Mouse (Mus musculus) embryonic facial prominence, embryonic 12.5 days (tissue): ENCODE measurements at regions not wholly inside any gene's neighbourhood (a gene's known extent, or its start where the extent isn't known, plus 50 kb on each side); places are given as distances from the start of the nearest gene placed in this dataset.

ENCODE experiments used
- ATAC-seq: fragments of 200-750 bp; cut with Nextera tagmentation; 2 replicates; pipeline ENCODE4 v1.8.0; 2017; ENCODE audit not compliant: insufficient number of reproducible peaks, insufficient read depth, low FRiP score, low TSS enrichment
- H3K27ac ChIP-seq: fragments of 300-500 bp; sonication (generic); 2 replicates; pipeline ENCODE4 v1.5.1; 2016; ENCODE audit warnings: mild to moderate bottlenecking
- H3K27me3 ChIP-seq: fragments of 300-500 bp; sonication (generic); 2 replicates; pipeline ENCODE4 v1.6.1; 2016; ENCODE audit warnings: mild to moderate bottlenecking, moderate library complexity
- H3K36me3 ChIP-seq: fragments of 300-500 bp; sonication (generic); 2 replicates; pipeline ENCODE4 v1.6.1; 2016; ENCODE audit warnings: mild to moderate bottlenecking
- H3K4me1 ChIP-seq: fragments of 300-500 bp; sonication (generic); 2 replicates; pipeline ENCODE4 v1.6.1; 2016
- H3K4me2 ChIP-seq: fragments of 300-500 bp; sonication (generic); replicated peaks from 2 replicates; pipeline ENCODE4 v1.6.1; 2016; ENCODE audit warnings: mild to moderate bottlenecking, moderate library complexity
- H3K4me3 ChIP-seq: fragments of 300-500 bp; sonication (generic); 2 replicates; pipeline ENCODE4 v1.5.1; 2016; ENCODE audit warnings: mild to moderate bottlenecking
- H3K9ac ChIP-seq: fragments of 300-500 bp; sonication (generic); 2 replicates; pipeline ENCODE4 v1.6.1; 2016; ENCODE audit warnings: mild to moderate bottlenecking, moderate library complexity
- H3K9me3 ChIP-seq: fragments of 300-500 bp; sonication (generic); 2 replicates; pipeline ENCODE4 v1.6.1; 2016; ENCODE audit warnings: mild to moderate bottlenecking, moderate library complexity
- WGBS: fragments of 180-500 bp; shearing (Covaris S2); methylation state at CpG from one replicate; pipeline ENCODE4 v1.1.7; 2016; 5-methylcytosine and 5-hydroxymethylcytosine counted together

GRCm38 (mm10) chr4:105569671-105570070, 220.0 kb upstream of the Gm12728 start:
- Histone ChIP-seq H3K4me2 (no peak overlapping the region), H3K27ac (no peak overlapping the region), H3K27me3 (no peaks in the 10 kb centered on the region), H3K36me3 (no peaks in the 10 kb centered on the region), H3K4me3 (no peak overlapping the region), H3K9ac (no peak overlapping the region), H3K9me3 (no peaks in the 10 kb centered on the region), H3K4me1 (no peaks in the 10 kb centered on the region)
- ATAC-seq, result no peak
- 90% methylated on average over 1 of the region's 1 CpGs for WGBS

DNA sequence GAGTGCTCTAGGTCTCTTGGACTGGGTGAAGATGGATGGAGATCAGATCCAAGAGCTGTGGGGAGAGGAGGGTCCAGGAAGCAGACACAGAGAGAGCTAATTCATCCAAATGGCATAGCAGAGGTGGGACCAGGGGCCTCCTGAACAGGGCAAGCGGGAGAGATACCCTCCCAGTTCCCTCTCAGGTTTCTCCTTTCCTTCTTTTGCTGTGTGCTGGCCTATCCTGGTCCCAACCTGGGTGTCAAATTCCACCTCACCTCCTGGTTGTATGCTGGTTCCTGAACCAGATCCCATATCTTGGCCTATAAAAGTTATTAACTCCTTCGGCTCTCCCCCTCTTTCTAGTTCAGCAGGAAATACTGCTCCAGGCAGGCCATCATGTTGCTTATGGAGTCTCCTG, 214.1 kb upstream of the Gm12728 start:
- WGBS, result 67% methylated on average over 2 of the region's 2 CpGs
- no peaks in the 10 kb centered on the region for H3K9me3 ChIP-seq
- no peak overlapping the region for H3K27ac ChIP-seq
- no peak overlapping the region for H3K4me3 ChIP-seq
- no peaks in the 10 kb centered on the region for H3K36me3 ChIP-seq
- no peaks in the 10 kb centered on the region for H3K4me1 ChIP-seq
- no peaks in the 10 kb centered on the region for H3K27me3 ChIP-seq
- H3K4me2 ChIP-seq, result no peak overlapping the region
- ATAC-seq, result no peak
- H3K9ac ChIP-seq, result no peak overlapping the region

- H3K36me3 ChIP-seq, result no peaks in the 10 kb centered on the region
- 56% methylated on average over 7 of the region's 7 CpGs for WGBS
- H3K4me1 ChIP-seq, result peaks cover 6% of the 10 kb centered on the region; the same call in 1 of the 2 replicates
- no peak overlapping the region for H3K27ac ChIP-seq
- no peak overlapping the region for H3K4me3 ChIP-seq
- H3K9me3 ChIP-seq, result no peaks in the 10 kb centered on the region
- no peak overlapping the region for H3K4me2 ChIP-seq
- no peaks in the 10 kb centered on the region for H3K27me3 ChIP-seq
- H3K9ac ChIP-seq, result no peak overlapping the region
- no peak for ATAC-seq
Measured at GRCm38 (mm10) chr4:105580987-105581386, 208.7 kb upstream of the Gm12728 start.

DNA sequence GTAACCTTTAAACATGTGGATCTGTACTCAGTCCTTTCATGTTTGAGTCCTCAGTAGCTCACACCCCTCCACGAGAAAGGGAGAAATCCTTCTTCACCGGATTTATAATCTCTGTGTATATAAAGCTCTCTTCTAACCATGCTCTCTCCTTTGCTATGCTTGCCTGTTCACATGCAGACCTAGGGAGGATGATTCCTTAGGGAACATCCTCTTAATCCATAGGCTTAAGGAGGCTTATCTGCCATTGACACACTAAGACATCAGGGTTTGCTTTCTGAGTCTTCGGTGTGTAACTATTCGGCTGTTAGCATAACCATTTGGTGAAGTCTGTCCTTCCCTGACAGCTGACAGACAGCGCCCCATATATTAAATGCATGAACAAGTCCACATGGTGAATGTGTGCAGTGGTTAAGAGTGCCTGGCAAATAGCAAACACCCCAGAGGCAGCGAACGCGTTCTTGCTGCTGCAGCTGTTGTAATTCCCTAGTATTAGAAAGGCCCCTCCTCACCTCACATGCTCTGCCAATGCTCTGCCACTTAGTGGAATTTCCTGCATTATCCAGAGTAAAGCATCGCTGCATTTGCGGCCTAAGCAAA, 205.2 kb upstream of the Gm12728 start:
- no peak overlapping the region for H3K4me3 ChIP-seq
- H3K9me3 ChIP-seq, result no peaks in the 10 kb centered on the region
- H3K4me2 ChIP-seq, result no peak overlapping the region
- peaks cover 6% of the 10 kb centered on the region; the same call in 1 of the 2 replicates for H3K4me1 ChIP-seq
- ATAC-seq, result no peak
- no peaks in the 10 kb centered on the region for H3K36me3 ChIP-seq
- H3K27me3 ChIP-seq, result no peaks in the 10 kb centered on the region
- H3K27ac ChIP-seq, result no peak overlapping the region
- no peak overlapping the region for H3K9ac ChIP-seq
- WGBS, result 63% methylated on average over 10 of the region's 10 CpGs

DNA sequence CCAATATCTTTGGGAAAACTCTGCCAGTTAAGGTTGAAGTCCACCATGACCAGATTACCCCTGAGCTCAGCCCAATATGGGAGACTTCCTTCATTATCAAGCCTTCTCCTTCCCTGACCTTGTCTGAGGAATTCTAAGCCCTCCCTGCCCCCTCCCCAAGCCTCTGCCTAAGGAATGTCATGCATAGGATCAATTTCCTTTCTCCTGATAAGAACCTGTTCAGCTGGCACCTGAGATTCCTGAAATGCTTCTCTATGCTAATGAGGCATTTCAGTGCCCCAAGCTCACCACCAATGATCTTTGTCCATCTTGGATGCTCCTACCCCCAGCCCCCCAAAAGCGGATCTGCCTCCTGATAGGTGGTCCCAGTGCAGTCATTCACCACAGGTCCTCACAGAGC, 186.0 kb upstream of the Gm12728 start:
- Histone ChIP-seq H3K9me3 (no peaks in the 10 kb centered on the region), H3K27ac (no peak overlapping the region), H3K4me2 (no peak overlapping the region), H3K4me3 (no peak overlapping the region), H3K36me3 (no peaks in the 10 kb centered on the region), H3K4me1 (0 out of 2 replicates have a peak, but pooled peaks cover 5% of the 10 kb centered on the region), H3K9ac (no peak overlapping the region), H3K27me3 (no peaks in the 10 kb centered on the region)
- 62% methylated on average over 1 of the region's 1 CpGs for WGBS
- ATAC-seq, result no peak

DNA sequence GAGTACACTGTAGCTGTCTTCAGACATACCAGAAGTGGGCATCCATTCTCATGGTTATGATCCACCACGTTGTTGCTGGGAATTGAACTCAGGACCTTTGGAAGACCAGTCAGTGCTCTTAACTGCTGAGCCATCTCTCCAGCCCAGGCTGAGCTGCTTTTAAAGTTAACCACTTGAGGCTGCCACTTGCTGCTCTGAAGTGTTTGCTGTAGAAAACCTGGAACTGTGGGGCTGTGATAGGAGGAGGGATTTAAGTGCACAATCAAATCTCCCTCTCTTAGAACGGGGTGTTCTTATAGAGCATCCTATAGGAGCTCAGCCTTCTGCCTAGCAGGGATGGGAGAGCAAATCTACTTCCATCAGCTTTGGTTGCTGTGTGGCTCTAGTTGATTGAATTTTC, 185.1 kb upstream of the Gm12728 start:
- no peak for ATAC-seq

DNA sequence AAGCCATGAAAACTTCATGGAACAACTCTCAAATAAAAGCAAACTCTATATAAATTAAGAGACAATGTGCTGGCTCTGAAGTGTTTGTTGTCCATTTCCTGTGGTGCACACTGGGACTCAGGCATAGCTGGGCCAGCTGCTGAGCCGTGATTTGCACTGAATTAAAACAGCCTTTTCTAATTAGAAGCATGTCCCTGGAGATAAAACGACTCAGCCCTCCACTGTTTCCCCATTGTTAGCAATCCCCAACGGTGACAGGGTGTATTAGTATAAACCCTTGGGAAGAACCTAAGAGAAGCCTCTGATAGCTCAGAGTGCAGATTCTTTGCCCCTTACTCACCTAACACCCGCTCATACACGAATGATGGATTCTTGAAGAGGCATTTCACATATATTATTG, 182.9 kb upstream of the Gm12728 start:
- 18% methylated on average over 5 of the region's 5 CpGs for WGBS
- no peak for ATAC-seq
- H3K36me3 ChIP-seq, result no peaks in the 10 kb centered on the region
- no peaks in the 10 kb centered on the region for H3K27me3 ChIP-seq
- no peaks in the 10 kb centered on the region for H3K9me3 ChIP-seq
- no peak overlapping the region for H3K27ac ChIP-seq
- H3K9ac ChIP-seq, result no peak overlapping the region
- 0 out of 2 replicates have a peak, but pooled peaks cover 5% of the 10 kb centered on the region for H3K4me1 ChIP-seq
- no peak overlapping the region for H3K4me3 ChIP-seq
- no peak overlapping the region for H3K4me2 ChIP-seq

More for the DNA sequence above, 185.1 kb upstream of the Gm12728 start:
- H3K4me2 ChIP-seq, result no peak overlapping the region
- H3K9me3 ChIP-seq, result no peaks in the 10 kb centered on the region
- H3K27me3 ChIP-seq, result no peaks in the 10 kb centered on the region
- no peak overlapping the region for H3K9ac ChIP-seq
- H3K36me3 ChIP-seq, result no peaks in the 10 kb centered on the region
- no peak overlapping the region for H3K4me3 ChIP-seq
- H3K4me1 ChIP-seq, result 0 out of 2 replicates have a peak, but pooled peaks cover 5% of the 10 kb centered on the region
- H3K27ac ChIP-seq, result no peak overlapping the region
- WGBS, result 83% methylated on average over 2 of the region's 2 CpGs

DNA sequence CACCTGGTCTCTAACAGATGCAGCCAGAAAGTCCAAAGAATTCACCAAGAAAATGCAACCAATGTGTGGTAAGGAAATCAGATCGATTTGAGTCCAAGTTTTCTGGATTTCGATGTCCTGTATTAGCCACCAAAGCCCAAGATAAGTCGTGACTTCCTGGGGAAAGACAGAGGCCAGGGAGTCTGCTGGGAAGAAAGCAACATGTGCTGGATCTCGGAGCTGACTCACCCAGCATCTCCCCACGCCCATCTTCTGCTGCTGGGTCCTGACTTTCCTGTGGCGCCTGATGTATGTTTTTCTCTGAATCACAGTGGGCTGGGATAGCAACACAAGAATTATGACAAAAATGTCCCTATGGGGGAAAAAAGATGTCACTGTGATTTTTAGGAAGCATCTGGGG, 178.8 kb upstream of the Gm12728 start:
- no peaks in the 10 kb centered on the region for H3K27me3 ChIP-seq
- no peaks in the 10 kb centered on the region for H3K9me3 ChIP-seq
- H3K4me3 ChIP-seq, result no peak overlapping the region
- no peak overlapping the region for H3K9ac ChIP-seq
- no peaks in the 10 kb centered on the region for H3K36me3 ChIP-seq
- H3K4me2 ChIP-seq, result no peak overlapping the region
- ATAC-seq, result no peak
- WGBS, result 77% methylated on average over 6 of the region's 6 CpGs
- H3K4me1 ChIP-seq, result 0 out of 2 replicates have a peak, but pooled peaks cover 5% of the 10 kb centered on the region
- no peak overlapping the region for H3K27ac ChIP-seq

- Histone ChIP-seq H3K4me2 (no peak overlapping the region), H3K9ac (no peak overlapping the region), H3K4me3 (no peak overlapping the region), H3K36me3 (no peaks in the 10 kb centered on the region), H3K9me3 (no peaks in the 10 kb centered on the region), H3K4me1 (no peaks in the 10 kb centered on the region), H3K27ac (no peak overlapping the region), H3K27me3 (no peaks in the 10 kb centered on the region)
- ATAC-seq, result no peak
- WGBS, result 82% methylated on average over 2 of the region's 2 CpGs
Measured at GRCm38 (mm10) chr4:105614390-105614789, 175.3 kb upstream of the Gm12728 start.

- Histone ChIP-seq H3K4me2 (no peak overlapping the region), H3K36me3 (no peaks in the 10 kb centered on the region), H3K27ac (no peak overlapping the region), H3K9ac (no peak overlapping the region), H3K9me3 (no peaks in the 10 kb centered on the region), H3K4me1 (no peaks in the 10 kb centered on the region), H3K27me3 (no peaks in the 10 kb centered on the region), H3K4me3 (no peak overlapping the region)
- 84% methylated on average over 14 of the region's 14 CpGs for WGBS
- ATAC-seq, result no peak
Measured at GRCm38 (mm10) chr4:105626371-105627320, 163.0 kb upstream of the Gm12728 start.

DNA sequence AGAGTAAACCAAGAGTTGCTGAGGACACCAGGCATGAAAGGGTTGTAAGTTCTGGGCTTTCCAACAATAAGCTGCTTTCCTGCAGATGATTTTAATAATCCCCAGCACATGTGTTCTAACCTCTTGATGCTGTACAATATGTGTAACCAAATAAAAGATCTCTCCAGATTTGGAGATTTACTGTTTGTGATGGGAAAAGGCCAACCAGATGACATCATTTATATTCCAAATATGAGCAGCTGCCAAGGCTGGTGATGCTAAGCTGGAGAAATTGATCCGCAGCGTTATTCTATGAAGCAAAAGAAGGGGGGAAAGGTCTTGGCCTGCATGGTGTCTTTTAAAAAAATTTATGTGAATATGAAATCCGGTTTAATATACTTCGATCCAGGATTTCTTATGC, 160.1 kb upstream of the Gm12728 start:
- Histone ChIP-seq H3K27ac (no peak overlapping the region), H3K4me1 (no peaks in the 10 kb centered on the region), H3K4me2 (no peak overlapping the region), H3K36me3 (no peaks in the 10 kb centered on the region), H3K9me3 (no peaks in the 10 kb centered on the region), H3K9ac (no peak overlapping the region), H3K4me3 (no peak overlapping the region), H3K27me3 (no peaks in the 10 kb centered on the region)
- no peak for ATAC-seq
- 81% methylated on average over 4 of the region's 4 CpGs for WGBS
